In the genomic region with DNA sequence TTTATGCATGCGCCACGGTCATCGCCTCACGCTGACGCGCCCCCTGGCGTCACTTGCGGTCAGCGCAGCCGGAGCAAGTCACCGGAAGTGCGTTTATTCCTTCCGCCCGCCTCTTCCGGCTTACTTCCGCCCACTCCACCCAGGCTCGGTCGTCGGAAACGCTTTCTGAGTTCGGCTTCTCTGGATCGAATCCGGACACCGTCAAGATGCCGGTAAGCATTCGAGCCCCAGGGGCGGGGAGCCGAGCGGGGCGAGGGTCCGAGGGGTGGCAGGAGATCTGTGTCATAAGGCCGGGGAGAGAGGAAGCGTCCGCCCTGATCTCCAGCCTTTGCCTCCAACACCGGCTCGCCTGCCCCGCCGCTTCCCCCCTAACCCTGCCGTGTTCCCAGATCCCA, we compare ENCODE assay signal across 8 mouse cellular contexts. TPM values are rescaled to one million over a fixed set of nuclear protein-coding genes. Genes with fewer than 3 reads are reported as not detected.
DNase-seq lines count a peak whose midpoint lies in the region; ATAC-seq and TF ChIP-seq lines count a peak whose summit lies in the region.

Gene Arpc3 (plus strand): TSS at position 93 of the 395 bp plus-strand sequence.

- peak; percentile 92 for TF ChIP-seq POLR2A in cortical plate, adult 2 months (IDR thresholded peaks at IDR 0.05; ENCODE audit: extremely low read depth, insufficient read depth, low read length)

- no peaks in the 10 kb centered on the region for H3K9me3 ChIP-seq in megakaryocyte, embryonic 14.5 days

- H3K4me3 ChIP-seq in cortical plate, adult 2 months (ENCODE audit: insufficient read depth, low read length) = peak within 1 kb of the TSS; percentile 89
- peak within 1 kb of the TSS; percentile 95 for H3K4me3 ChIP-seq in megakaryocyte, embryonic 14.5 days (replicated peaks)

- TF ChIP-seq CTCF in cortical plate, adult 2 months (IDR thresholded peaks at IDR 0.05; ENCODE audit: extremely low read depth, insufficient read depth, low read length) = peak; percentile 84

- no peaks in the 10 kb centered on the region for H3K27me3 ChIP-seq in megakaryocyte, embryonic 14.5 days (replicated peaks)

- ATAC-seq in activated CD4-positive, CD25-positive, alpha-beta regulatory T cell, adult 4 months = peak; percentile 87

- H3K36me3 ChIP-seq in megakaryocyte, embryonic 14.5 days (replicated peaks; ENCODE audit: low read length) = peaks cover 31% of the 10 kb centered on the region

- DNase-seq in gastrocnemius, adult 8-10 months (ENCODE audit: low spot score in 2 of 2) = peak; percentile 81 to 84
- peak; percentile 78 for DNase-seq in hindlimb bud, embryonic 11.5 days (ENCODE audit: extremely low spot score, low read depth, low spot score)
- DNase-seq in left cerebral cortex, adult 8-10 months (ENCODE audit: low spot score in 2 of 2) = peak; percentile 84 to 89
- peak; percentile 94 to 95 for DNase-seq in right cerebral cortex, postnatal 10 days (ENCODE audit: low spot score in 2 of 2)
- DNase-seq in urinary bladder, postnatal 25 days (ENCODE audit: low spot score) = peak; percentile 91

- 0 out of 2 replicates have a peak within 1 kb of the TSS, but pooled peaks have one; percentile 2 for H3K27ac ChIP-seq in cortical plate, adult 2 months (ENCODE audit: insufficient read depth, low read length)

- H3K4me1 ChIP-seq in cortical plate, adult 2 months (ENCODE audit: control insufficient read depth, insufficient read depth, low read length) = peaks cover 4% of the 10 kb centered on the region; the same call in 1 of the 2 replicates
- peaks cover 46% of the 10 kb centered on the region for H3K4me1 ChIP-seq in megakaryocyte, embryonic 14.5 days

RNA-seq across cellular contexts. Expression of gene Arpc3, which starts in this region (rescaled TPM):
- 100 to 1,000 TPM; 443 to 614 TPM for polyA plus RNA-seq in activated CD4-positive, CD25-positive, alpha-beta regulatory T cell, adult 4 months (2017; shearing (Covaris generic))
- polyA plus RNA-seq in cortical plate, adult 2 months (2012; rRNA removed) = 294 and 320 TPM in 2 replicates
- 10 to 100 TPM; 40.8 to 56.9 (median 49.9) TPM for total RNA-seq in gastrocnemius, adult 8-10 months (2022)
- 100 to 1,000 TPM; 173 to 229 (median 205) TPM for total RNA-seq in left cerebral cortex, adult 8-10 months (2022)
- polyA plus RNA-seq in megakaryocyte, embryonic 14.5 days (2012; ENCODE audit: insufficient read depth, low replicate concordance) = 10.4 and 49.2 TPM in 2 replicates

Comparison
In these comparisons a context has a peak if more than half of its experiments do, and no peak if none do; other contexts are left out.
1. Peak in every context shown above with its lines: DNase-seq, ATAC-seq, H3K4me3 ChIP-seq and H3K27ac ChIP-seq.